Mouse (Mus musculus) A20 (cell line): ENCODE measurements at regions not wholly inside any gene's neighbourhood (a gene's known extent, or its start where the extent isn't known, plus 50 kb on each side); places are given as distances from the start of the nearest gene placed in this dataset.

ENCODE experiments used
- DNase-seq: peaks from one replicate; pipeline ENCODE4 v3.0.0-alpha.2; 2011; ENCODE audit warnings: low read depth, low spot score

DNA sequence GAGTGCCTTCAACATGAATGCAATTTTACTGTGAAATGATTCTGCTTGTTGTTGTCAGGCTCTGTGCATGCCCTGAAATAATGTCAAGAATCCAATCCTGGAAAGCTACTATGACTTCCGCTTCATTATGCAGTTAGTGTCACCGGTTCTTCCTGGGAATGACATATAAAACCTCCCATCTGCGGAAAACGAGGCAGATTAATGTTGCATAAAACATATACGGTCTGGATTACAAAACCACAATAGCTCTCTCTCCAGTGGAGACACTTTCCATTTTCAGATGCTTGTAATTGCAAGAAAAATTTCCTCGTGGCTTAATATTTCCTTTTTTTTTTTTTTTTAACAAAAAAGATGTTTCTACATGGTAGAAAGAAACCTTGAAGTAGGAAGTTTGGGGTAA lies 198.2 kb upstream of the Chl1 start:
- DNase-seq, result no peak

DNA sequence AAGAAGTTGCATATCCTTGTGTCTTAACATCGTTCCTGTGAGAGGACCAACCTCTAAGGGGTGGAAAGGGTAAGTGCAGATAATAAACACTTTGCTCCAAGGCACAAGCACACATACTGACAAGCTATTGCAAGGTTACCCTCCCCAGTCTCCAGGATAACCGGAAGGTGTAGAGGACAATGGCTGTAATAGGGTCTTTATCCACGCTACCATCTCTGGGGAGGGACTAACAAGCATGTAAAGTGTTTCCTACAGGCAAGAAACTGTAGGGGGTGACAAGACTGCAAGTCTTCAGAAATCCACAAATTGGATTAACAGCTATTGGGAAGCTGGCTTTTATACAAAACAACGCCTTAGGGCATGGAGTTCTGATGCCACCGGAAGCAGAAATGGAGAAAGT lies 197.5 kb upstream of the Chl1 start:
- DNase-seq, result no peak

DNA sequence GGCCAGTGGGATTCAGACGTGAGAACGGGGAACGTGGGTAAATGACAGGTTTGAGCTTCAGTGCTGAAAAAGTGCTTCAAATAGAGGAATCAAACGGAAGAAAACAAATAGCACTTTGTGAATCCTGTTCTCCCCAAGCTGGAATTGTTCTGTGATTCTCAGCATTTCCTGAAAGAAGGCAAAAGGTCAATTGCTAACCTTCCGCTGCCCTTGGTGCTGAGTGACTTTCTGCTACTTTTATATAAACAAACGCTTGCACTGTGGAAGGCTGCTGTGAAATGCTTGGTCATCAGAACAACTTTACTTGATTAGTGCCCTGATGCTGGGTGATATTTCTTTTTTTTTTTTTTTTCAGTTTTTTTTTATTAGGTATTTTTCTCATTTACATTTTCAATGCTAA lies 192.3 kb upstream of the Chl1 start:
- DNase-seq, result no peak

DNA sequence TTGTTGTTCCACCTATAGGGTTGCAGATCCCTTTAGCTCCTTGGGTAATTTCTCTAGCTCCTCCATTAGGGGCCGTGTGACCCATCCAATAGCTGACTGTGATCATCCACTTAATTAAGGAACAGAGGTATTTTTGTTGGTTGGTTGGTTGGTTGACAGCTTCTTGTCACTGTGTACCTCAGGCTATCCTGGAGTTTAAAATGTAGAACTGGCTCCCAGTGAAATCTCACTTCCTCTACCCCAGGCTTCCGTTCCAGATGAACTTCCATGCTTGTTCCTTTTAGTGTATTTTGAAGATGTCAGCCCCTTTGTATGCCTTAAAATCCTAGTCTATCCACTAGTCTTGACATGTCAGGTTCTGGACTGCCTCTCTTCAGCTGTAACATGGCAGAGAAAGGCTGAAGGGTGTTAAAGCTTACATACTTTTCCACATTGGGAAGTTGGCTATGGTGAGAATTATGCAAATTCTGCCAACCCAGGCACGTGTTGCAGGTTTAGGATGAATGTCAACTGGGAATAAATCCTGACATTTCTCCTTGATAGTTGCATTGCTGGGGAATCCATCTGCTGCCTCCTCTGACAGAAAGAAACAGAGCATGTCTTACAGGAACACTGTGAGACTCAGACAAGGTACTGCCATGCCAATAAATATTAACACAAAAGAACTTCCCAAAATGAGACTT lies 191.6 kb upstream of the Chl1 start:
- no peak for DNase-seq

DNA sequence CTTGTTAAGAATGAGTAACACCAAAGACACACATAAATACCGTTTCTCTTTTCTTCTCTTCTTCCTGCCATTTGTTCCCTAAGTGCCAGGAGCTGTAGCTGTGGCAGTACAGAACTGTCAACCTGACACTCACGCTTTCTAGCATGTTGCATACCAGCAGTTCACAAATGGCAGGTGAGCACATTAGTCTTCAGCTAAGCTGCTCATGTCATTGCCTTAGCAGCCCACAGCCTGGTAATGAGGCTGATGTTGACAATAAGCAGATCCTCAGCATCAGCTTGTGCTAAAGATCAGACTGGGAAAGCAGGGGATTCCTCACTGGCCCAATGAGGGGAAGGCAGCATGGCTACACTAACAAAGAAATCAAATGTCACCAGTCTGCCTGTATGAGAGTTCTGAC lies 190.4 kb upstream of the Chl1 start:
- DNase-seq, result no peak

DNA sequence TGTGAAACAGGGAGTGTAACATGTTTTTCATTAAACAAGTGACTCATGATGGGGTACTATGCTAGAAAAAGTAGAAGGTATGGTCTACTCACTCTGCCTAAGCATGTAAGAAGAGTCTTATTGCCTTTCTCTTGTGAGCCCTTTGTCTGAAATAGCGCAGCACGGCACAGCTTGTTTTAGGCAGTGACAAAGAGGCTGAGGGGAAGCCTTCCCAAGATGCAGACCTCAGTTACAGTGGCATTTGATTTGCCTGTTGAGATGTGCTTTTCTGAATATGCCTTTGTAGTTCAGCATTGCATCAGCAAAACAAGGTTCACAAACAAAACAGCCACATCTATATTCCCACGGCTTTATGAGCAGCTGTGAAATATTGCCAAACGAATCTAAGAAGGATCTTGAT lies 189.8 kb upstream of the Chl1 start:
- DNase-seq, result no peak

DNA sequence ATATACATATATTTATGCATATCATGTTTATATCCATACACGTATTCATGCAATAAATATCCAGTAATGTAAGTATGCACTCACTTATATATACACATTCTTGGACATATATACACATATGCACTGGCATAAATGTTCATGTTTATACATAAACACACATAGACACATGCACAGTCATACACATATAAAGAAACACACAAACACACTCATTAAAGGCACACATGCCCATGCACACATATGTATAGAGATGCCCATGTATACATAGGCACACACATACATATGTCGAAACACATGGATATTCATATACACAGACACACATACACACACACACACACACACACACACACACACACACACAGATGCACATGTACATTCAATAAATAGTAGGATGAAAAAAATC lies 189.3 kb upstream of the Chl1 start:
- DNase-seq, result no peak

DNA sequence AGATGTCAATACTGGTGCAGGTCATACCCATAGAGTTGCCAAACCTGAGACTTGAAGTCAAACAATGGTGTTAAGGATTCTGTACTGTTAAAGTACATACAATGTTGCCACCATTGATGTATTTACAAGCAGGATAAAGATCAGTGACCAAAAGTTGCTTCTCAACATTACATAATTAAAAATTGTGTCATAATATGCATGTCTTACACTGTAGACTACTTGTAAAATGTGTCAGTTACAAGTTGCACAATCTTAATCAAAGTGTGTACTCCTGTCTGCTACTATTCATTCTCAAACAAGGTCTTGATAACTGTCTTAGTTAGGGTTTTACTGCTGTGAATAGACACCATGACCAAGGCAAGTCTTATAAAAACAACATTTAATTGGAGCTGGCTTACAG lies 187.9 kb upstream of the Chl1 start:
- DNase-seq, result no peak

DNA sequence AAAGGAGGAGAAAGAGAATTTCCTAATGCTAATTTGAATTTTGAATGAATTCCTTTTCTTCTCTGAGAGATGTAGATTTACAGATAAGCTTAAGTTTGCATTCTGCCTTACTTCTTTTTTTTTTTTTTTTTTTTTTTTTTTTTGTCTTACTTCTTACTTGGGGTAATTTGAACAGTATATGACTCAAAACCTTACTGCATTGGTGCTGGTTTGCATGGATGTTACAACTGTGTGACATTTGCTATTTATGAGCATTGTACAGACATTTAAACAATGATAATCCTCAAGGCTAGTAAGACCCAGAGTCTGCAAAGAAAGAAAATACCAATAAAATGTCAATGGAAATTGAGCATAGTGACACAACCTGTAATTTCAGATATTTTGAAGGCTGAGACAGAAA lies 174.7 kb upstream of the Chl1 start:
- DNase-seq, result no peak

DNA sequence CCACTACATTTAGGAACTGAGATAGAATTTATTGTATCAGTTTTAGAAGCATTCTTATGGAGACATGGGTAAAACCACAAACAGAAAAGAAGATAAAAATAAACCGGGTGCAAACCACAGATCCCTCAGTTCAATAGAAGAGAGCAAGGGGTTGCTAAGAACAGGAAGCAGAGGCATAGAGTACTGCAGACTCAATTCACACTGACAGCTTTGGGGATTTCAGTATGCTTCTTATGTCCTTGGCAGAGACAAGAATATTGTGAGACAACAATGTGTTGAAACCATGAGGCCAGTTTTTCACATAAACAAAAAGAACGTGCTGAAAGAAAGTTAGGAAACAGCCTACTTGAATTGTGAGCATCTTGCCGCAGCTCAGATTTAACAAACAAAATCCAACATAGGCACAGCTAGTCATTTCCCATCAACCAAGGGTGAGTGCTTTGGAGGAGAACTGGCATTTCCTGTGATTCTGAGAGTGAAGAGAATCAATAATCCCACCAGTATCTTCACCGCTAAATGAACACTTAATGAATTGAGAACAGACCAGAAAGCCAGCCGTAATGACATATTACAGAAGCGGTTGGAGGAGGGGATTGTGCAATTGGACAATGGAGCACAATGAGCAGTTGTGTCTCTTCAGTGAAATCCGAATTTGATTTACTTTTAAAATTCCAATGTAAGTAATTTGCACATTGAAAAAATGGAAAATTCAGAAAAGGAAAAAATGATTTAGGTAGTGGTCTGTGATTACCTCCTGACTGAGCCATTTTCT lies 170.2 kb upstream of the Chl1 start:
- DNase-seq, result no peak

DNA sequence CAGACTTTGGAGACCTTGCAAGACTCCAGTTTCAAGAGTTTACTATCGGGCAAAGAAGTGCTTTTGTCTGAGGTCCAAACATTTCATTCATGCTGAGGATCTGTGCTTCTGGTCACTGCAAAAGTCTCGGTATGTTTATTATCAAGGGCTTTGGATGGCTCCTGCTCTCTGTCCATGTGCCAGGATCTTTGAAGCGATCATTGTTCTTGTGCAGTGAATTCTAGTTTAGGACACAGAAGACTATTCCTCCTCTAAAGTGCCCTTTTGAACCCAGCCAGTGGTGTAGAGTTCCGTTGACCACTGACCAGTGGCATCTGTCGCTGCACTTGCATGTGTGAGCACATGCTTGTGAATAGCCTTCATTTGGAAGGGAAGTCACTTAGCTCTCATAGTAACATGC lies 166.9 kb upstream of the Chl1 start:
- DNase-seq, result no peak

DNA sequence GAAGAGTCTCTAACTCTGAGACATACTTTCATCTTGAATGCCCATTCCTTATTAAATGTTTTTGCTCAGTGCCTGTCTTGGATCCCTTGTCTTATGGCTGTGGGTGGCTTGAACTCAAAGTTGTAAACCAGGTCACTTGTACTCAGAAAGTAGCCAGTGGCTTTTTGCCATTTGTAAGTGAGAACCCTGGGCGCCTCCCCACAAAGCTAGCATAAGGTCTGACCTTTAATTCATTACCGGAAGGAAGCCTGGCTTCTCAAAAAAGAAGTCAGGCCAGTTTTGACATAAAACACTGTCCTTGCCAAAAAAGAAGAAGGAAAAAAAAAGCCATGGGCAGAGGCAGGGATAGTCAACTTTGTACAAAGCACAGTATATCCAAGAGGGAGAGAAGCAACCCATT lies 166.0 kb upstream of the Chl1 start:
- DNase-seq, result no peak

DNA sequence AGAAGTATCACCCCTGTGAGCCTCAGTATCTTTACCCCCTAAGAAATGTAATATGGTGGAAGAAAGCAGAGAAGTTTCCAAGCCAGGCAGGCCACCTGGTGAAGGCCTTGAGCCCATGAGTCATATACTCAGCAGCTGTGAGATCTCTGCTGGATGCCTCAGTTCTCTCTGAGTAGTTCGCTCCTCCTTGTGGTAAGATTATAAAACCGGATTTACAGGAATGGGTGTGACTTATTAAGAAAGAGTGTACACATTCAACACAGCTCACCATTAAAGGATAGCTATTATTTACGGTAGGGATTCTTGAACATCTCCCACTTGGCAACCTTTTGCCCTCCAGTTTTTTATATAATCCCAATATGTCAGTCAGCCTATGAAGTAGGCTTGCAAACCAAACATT lies 165.2 kb upstream of the Chl1 start:
- DNase-seq, result no peak

DNA sequence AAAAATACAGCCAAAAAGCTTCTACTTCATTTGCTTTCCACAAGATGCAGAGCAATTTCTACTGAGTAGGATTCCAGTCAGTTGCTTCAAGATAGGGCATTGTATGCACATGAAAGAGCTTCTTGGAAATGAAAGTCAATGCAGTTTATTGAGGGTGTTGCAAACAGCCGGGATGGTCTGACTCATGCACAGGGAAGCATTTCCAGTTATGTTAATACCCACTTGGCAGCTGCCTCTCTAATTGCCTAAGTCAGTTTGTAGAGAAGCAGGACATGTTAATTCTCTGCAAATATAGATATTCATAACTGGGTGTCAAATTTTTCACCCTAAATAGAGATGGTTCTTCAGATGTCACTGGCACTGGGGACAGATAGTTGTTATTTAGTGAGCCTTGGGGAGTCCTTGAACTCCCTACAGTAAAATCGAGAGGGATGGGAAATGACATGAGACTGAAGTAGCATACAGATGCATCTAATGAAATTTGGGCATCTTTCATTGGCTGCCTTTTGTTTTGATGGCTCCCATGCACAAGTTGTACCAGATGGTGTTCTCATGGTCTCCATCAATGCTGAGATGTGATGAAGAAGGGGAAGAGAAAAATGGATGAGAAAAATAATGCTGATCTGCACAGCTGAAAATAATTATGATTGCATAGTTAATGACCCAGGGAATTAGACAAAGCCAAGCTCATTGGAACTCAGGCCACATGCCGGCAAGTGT lies 157.8 kb upstream of the Chl1 start:
- no peak for DNase-seq

DNA sequence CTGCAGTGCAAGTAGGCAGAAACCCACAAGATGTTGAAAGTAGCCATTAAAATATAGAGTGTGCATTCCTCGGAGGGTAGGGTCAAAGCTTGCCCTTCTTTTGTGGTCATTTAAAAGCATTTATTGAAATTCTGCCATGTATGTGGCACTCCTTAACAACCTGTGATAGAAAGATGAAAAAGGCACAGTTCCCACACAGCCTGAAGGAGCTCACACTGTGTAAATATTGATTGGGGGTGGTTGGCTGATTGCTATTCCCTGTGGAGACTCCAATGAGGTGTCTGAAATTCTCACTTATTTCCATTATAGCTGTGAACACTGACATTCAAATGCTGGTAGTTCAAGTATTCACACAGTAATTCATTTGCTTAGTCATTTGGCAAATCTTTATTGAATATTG lies 157.0 kb upstream of the Chl1 start:
- DNase-seq, result no peak

DNA sequence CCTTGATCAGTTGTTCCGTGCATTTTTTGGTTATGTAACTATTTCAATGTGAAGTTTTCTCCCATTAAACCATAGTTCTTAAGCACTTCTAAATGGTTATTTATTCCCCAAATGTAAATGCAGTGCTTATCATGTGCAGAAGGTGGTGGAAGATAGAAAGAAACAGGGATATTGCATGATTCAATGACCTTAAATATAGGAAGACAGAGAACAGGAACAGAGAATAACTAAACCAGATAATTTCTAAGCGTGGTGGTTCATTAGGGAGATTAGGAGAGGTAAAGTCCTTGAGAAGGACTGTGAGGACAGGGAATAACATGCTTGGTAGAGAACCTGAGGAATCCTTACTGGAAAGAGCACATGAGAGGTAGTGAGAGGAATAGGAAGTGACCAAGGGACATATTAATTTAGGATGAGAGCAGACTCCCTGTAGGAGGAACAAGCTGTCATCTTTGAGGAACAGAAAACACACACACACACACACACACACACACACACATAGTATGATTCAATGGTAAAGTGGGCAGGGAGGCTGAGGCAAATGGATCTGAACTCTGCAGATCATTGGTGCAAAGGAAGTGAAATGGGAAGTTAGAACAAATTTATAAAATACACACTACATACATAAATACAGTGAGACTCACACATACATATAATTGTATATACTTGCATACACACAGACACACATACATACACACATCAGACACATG lies 143.4 kb upstream of the Chl1 start:
- no peak for DNase-seq

DNA sequence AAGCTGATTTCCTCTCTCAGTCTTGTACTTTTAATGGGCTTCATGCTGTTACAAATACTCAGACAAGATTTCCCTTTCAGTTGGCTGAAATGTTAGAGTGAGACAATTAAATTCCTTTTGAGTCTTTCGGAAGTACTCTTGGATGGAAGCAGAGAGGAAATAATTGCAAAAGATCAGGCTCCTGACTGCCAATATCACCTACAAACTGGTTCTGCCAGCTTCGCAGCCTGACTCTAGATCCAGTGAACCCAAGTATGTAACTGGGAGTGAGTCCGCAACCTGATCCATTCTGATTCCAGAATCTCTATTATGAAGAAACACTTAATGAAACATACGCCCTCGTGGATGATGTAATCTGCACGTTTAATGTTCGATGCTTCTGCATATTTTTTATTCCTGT lies 135.4 kb upstream of the Chl1 start:
- DNase-seq, result no peak

DNA sequence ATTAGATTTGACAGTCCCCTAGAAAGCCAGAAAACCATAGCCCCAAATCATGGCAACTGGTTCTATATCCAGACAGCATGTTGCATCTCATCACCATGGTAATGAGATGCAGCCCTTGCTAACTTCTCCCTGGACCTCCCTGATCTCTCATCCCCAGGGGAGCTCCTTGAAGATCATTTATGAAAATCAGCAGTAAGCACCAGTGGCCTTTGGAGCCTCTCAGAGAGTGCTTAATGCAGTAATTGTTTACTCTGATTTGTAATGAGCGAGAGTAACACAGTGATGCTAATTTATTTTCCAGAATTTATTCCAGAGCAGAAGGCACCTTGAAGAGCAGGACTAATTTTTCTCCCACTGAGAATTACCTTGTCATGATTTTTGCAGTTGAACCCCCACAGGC lies 133.1 kb upstream of the Chl1 start:
- DNase-seq, result no peak

DNA sequence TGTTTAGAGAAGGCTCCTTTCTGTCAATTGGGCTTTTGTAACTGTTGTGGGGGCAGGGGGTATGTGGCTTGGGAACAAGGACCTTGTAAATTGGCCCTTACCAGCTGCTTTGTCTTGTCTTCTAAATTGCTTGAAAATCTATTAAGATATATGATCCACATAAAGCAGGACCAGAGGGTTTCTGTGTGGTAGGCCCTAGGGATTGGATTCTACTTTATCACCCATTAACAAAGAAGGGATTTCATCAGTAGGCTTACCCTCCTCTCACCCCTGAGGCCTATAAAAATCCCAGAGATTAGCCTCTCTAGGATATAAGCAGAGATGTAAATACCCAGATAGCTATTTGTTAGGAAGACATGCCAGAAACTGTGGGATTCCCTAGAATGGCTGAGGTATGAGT lies 132.3 kb upstream of the Chl1 start:
- DNase-seq, result no peak

DNA sequence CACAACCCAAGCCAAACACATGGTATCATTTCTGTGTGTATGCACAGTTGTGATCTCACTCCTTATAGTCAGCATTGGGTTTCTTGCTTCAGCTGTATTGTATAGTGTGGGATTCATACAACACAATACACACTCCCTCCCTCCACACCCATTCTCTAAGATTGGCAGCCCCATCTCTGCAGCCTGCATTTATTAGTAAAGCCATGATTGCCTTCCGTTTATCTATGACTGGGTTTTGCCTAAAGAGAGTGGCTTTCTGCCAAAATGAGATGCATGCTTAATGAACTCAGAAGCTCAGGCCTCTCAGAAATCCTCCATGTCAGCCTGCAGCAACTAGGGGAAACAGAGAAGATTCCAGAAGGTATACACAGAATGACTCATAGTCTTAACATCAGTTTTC lies 129.4 kb upstream of the Chl1 start:
- no peak for DNase-seq

DNA sequence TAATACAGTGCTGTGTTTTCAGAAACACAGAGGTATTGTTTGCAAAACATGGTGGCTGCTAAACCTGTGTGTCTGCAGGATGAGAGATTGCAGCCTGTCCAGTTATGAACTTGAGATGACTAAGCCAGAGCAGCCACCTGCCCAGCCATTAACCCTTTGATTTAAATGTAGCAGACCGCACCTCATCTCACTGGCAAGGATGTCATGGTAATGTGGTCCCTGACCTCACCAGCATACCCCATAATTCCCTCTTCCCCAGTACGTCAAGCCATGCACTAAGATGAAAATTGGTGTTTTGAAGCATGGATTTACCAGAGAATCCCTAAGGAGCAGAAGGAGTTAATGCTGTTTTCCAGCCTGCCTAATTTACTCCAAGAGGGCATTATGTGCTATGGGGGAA lies 128.5 kb upstream of the Chl1 start:
- DNase-seq, result no peak

DNA sequence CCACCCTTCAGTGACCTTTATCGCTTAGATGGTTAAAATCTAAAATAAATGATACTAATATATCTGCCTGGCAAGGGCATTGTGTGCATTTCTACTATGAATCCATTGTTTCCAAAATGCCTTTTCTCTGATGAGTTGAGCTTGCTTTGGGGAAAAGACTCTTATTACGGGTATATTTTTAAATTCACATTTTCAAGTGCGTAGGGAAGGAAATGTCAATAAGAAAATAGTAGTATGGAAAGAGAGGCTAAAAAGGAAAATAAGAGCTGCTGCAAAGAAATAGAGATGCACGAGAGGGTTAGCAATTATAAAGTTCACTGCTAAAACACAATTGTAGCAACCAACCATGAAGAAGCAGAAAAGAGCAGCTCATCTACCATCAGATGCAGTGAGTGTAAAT lies 123.8 kb upstream of the Chl1 start:
- no peak for DNase-seq
